Mouse (Mus musculus) forebrain, postnatal 0 days (tissue): Measurements from ENCODE around the gene Rims1. TPM values are rescaled to one million over a fixed set of nuclear protein-coding genes. Genes with fewer than 3 reads are reported as not detected.

Experiments used
- ATAC-seq: fragments of 200-750 bp; cut with Nextera tagmentation; 2 replicates; pipeline ENCODE4 v1.8.0; 2017; ENCODE audit warnings: mild to moderate bottlenecking, moderate library complexity
- DNase-seq: peaks from one replicate; pipeline ENCODE4 v3.0.0-alpha.2; 2015
- H3K27ac ChIP-seq: fragments of 300-500 bp; sonication (generic); 2 replicates; pipeline ENCODE4 v1.5.1; 2014; ENCODE audit warnings: low read depth, mild to moderate bottlenecking, antibody characterized with exemption, low read length, moderate library complexity, mixed read lengths
- H3K27me3 ChIP-seq: fragments of 300-500 bp; sonication (generic); 2 replicates; pipeline ENCODE4 v1.6.1; 2014; ENCODE audit warnings: mild to moderate bottlenecking, low read length, mixed read lengths; ENCODE audit not compliant: insufficient read depth
- H3K36me3 ChIP-seq: fragments of 300-500 bp; sonication (generic); 2 replicates; pipeline ENCODE4 v1.6.1; 2014; ENCODE audit warnings: mild to moderate bottlenecking, moderate library complexity; ENCODE audit not compliant: insufficient read depth
- H3K4me1 ChIP-seq: fragments of 300-500 bp; sonication (generic); 2 replicates; pipeline ENCODE4 v1.6.1; 2014; ENCODE audit warnings: antibody characterized with exemption; ENCODE audit not compliant: insufficient read depth
- H3K4me2 ChIP-seq: fragments of 300-500 bp; sonication (generic); 2 replicates; pipeline ENCODE4 v1.6.1; 2014; ENCODE audit warnings: low read depth, mild to moderate bottlenecking, moderate library complexity
- H3K4me3 ChIP-seq: fragments of 300-500 bp; sonication (generic); 2 replicates; pipeline ENCODE4 v1.5.1; 2014; ENCODE audit warnings: low read depth, low read length, mixed read lengths
- H3K9ac ChIP-seq: fragments of 300-500 bp; sonication (generic); 2 replicates; pipeline ENCODE4 v1.6.1; 2014; ENCODE audit warnings: mild to moderate bottlenecking
- H3K9me3 ChIP-seq: fragments of 300-500 bp; sonication (generic); 2 replicates; pipeline ENCODE4 v1.6.1; 2016; ENCODE audit warnings: low read length
- CTCF ChIP-seq: sonication (generic); IDR thresholded peaks from 2 replicates; pipeline ENCODE4 v1.5.1; 2016; ENCODE audit warnings: antibody characterized with exemption, control low read depth, low read depth
- WGBS: fragments of 180-500 bp; shearing (Covaris S2); extraction: QIAGEN DNeasy Blood & Tissue Kit; methylation state at CpG from one replicate; pipeline ENCODE4 v1.1.7; 2014; 5-methylcytosine and 5-hydroxymethylcytosine counted together
- polyA plus RNA-seq: library from polyadenylated mRNA; unstranded; fragments of >200 nt; fragmentation: Nextera tagmentation; extraction: Ambion mirVana; gene quantifications from 2 replicates; pipeline ENCODE4 v1.2.1, GENCODE M21; 2015
- total RNA-seq: library from RNA; depleted of rRNA; stranded (reverse); fragments of >200 nt; gene quantifications from 2 replicates; pipeline ENCODE4 v1.2.3, GENCODE M21; 2014

Rims1 gene
- total and polyA plus RNA-seq, 2 experiments from 2014 or later: 18.6 to 57.1 TPM

DNA sequence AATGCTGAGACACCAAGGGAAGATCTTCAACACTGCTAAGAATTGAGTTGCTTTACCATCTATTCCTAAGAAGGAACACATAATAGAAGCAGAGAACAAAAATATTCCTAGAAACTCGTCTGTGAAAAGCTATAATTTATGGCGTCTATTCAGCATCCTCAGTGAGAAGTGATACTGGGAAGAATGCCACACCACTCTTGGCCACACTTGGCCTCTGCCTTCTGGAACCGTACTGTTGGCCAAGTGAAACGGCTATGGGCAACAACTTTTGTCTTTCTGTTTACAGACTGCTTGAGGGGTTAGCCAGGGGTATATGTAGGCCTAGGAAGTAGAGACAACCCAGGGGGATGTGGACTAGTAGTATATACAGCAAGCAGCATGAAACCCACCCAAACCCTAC lies 547.4 kb downstream of the Rims1 start:
- H3K4me2 ChIP-seq: no peak overlapping the region
- TF ChIP-seq CTCF: no peak
- ATAC-seq: peak; percentile 27; the same call in 1 of the 2 replicates
- H3K9ac ChIP-seq: no peak overlapping the region
- H3K27me3 ChIP-seq: no peaks in the 10 kb centered on the region
- peaks cover 11% of the 10 kb centered on the region; the same call in 1 of the 2 replicates for H3K4me1 ChIP-seq
- WGBS: 44% methylated on average over 4 of the region's 4 CpGs
- no peak overlapping the region for H3K27ac ChIP-seq
- H3K9me3 ChIP-seq: no peaks in the 10 kb centered on the region
- H3K36me3 ChIP-seq: no peaks in the 10 kb centered on the region
- DNase-seq: no peak
- H3K4me3 ChIP-seq: no peak overlapping the region

DNA sequence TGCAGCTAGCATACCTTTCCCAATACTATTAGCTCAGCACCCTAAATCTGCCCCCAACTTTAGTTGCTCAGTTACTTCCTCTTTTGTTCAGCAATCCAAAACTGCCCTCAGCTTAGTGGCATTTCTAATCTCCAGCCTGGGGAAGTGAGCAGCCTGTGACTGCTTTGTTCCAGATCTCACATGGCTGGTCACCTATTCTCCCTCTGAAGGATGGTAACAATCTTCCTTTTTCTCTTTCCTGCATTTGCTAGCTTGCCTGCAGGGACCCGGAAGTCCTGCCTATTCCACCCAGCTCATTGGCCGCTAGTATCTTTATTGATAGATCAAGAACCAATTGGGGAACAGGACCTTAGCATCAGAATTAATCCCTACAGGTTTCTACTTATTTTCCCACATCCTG lies 551.5 kb downstream of the Rims1 start:
- no peaks in the 10 kb centered on the region for H3K36me3 ChIP-seq
- no peak overlapping the region for H3K4me2 ChIP-seq
- no peak for TF ChIP-seq CTCF
- ATAC-seq (no peak), DNase-seq (no peak)
- no peak overlapping the region for H3K9ac ChIP-seq
- 0 out of 2 replicates have a peak, but pooled peaks cover 3% of the 10 kb centered on the region for H3K4me1 ChIP-seq
- WGBS: 90% methylated on average over 2 of the region's 2 CpGs
- H3K4me3 ChIP-seq: no peak overlapping the region
- H3K9me3 ChIP-seq: no peaks in the 10 kb centered on the region
- no peak overlapping the region for H3K27ac ChIP-seq
- no peaks in the 10 kb centered on the region for H3K27me3 ChIP-seq

DNA sequence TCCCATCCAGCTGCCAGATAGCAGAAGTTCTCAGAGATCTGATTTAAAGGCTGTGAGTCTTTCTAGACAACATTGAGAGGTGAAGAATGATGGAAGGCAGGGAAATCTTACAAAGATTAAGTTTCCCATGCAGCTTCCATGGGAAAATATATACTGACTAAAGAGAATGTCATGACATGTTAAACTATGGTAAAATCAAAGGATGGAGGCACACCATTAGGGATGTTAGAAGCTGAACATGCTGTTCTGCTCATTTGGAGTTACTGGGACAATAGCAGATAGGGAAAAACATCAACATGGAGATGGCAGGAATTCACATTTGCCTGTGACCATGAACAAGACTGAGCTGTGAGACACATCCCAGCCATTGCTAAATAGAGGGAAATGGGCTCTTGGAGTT lies 552.9 kb downstream of the Rims1 start:
- no peak for DNase-seq
- Histone ChIP-seq H3K9me3 (no peaks in the 10 kb centered on the region), H3K4me1 (0 out of 2 replicates have a peak, but pooled peaks cover 3% of the 10 kb centered on the region), H3K27ac (no peak overlapping the region), H3K36me3 (no peaks in the 10 kb centered on the region), H3K9ac (no peak overlapping the region), H3K27me3 (no peaks in the 10 kb centered on the region), H3K4me2 (no peak overlapping the region), H3K4me3 (no peak overlapping the region)
- TF ChIP-seq CTCF: no peak
- ATAC-seq: no peak

DNA sequence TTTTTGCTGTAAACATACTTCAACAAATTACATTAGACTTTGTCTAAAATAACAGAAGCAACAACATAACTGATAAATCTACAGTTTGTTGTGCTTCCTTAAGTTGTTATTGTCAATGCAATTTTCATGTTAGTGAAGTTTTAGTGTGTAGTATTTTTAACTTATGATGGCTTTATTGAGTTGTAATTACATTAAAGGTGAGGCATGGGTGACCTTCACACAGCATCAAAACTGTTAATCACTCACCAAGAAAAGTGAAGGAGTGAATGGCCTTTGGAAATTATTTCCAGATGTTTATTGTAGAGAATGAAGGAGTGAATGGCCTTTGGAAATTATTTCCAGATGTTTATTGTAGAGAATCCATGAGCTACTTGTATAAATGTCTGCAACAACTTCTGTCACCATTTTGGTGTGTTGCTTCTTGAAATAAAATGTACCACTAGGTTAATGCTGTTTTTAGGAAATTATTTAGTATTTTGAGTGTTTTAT lies 556.9 kb downstream of the Rims1 start:
- Histone ChIP-seq H3K27me3 (no peaks in the 10 kb centered on the region), H3K36me3 (no peaks in the 10 kb centered on the region), H3K4me1 (0 out of 2 replicates have a peak, but pooled peaks cover 3% of the 10 kb centered on the region), H3K9ac (no peak overlapping the region), H3K27ac (no peak overlapping the region), H3K4me2 (no peak overlapping the region), H3K4me3 (no peak overlapping the region), H3K9me3 (no peaks in the 10 kb centered on the region)
- DNase-seq (no peak), ATAC-seq (no peak)
- no peak for TF ChIP-seq CTCF

DNA sequence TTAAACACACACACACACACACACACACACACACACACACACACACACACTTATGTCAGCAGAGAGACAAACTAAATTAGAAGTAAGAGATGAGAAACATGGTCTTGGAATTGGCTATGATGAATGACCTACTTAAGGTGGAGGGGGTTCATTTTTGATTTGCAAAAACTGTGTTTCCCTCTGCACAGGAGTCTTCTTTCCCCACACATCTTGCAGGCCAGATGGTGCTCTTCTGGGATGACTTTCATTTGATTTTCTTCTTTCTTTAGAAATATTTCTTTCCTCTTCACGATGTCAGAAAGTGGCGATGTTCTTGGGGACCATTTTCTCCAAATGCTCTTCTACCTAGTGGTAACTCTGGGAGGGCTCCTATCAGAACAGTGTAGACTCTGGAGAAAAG lies 560.0 kb downstream of the Rims1 start:
- no peaks in the 10 kb centered on the region for H3K27me3 ChIP-seq
- WGBS: 89% methylated on average over 2 of the region's 2 CpGs
- H3K9ac ChIP-seq: no peak overlapping the region
- no peak overlapping the region for H3K4me2 ChIP-seq
- H3K4me3 ChIP-seq: no peak overlapping the region
- H3K4me1 ChIP-seq: no peaks in the 10 kb centered on the region
- ATAC-seq: no peak
- no peak for TF ChIP-seq CTCF
- DNase-seq: no peak
- H3K27ac ChIP-seq: no peak overlapping the region
- H3K9me3 ChIP-seq: no peaks in the 10 kb centered on the region
- H3K36me3 ChIP-seq: no peaks in the 10 kb centered on the region
